Mouse (Mus musculus) brain, embryonic 14.5 days (tissue): ENCODE data around the gene Gp1ba.

ENCODE experiments used
- CTCF ChIP-seq: fragments of 200-500 bp; IDR thresholded peaks from 2 replicates; pipeline ENCODE4 v1.5.1; 2012; ENCODE audit warnings: inconsistent platforms, mild to moderate bottlenecking, moderate library complexity, borderline replicate concordance; ENCODE audit not compliant: insufficient read depth, insufficient read length; ENCODE audit errors: extremely low read depth
- POLR2A ChIP-seq: fragments of 200-500 bp; IDR thresholded peaks from 2 replicates; pipeline ENCODE4 v1.6.1; 2012; ENCODE audit warnings: mild to moderate bottlenecking, inconsistent platforms, borderline replicate concordance; ENCODE audit not compliant: poor library complexity, insufficient read depth, insufficient read length, severe bottlenecking; ENCODE audit errors: extremely low read depth

GRCm38 (mm10) chr11:70645461-70646258, 6.7 kb downstream of the Gp1ba start:
- TF ChIP-seq CTCF (no peak), POLR2A (no peak)
